Mouse (Mus musculus) stomach, postnatal 0 days (tissue): Measurements from ENCODE around the gene Asb15.

Source experiments
- CTCF ChIP-seq: IDR thresholded peaks from 2 replicates; pipeline ENCODE4 v1.5.1; 2016; ENCODE audit warnings: antibody characterized with exemption, low read depth, mild to moderate bottlenecking, moderate library complexity
- EP300 ChIP-seq: optimal IDR thresholded peaks from 2 replicates; pipeline ENCODE3; 2016; ENCODE audit warnings: antibody characterized with exemption

DNA sequence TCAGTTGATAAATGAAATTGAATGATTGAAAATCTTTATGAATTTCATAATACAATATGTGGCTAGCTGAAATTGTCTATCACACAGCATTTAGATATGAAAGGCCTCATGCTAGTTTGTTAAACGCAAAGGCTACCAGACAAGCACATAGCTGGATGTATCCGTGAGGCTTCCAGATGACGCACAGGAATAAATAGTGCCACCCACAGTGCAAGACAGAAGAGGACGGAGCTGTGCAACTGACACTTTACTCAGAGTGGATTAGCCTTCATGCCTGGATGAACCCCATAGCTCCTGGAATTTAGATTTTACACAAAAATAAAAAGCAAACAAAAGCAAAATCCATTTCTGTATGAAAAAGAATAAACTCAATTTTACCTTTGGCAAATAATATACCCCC is 86.0 kb downstream of the Asb15 start:
- no peak for TF ChIP-seq EP300
- no peak for TF ChIP-seq CTCF
